Mouse (Mus musculus) thymus, postnatal 25 days (tissue): Measurements from ENCODE around the gene Slc13a1.
"Not testable (repeated sequence)": the region's sequence is repeated elsewhere in the genome, so short reads cannot be mapped to it uniquely, and the experiment has no call there.

Source experiments
- DNase-seq: peaks from one replicate; pipeline ENCODE4 v3.0.0; 2022

The Slc13a1 gene

GRCm38 (mm10) chr6:24167734-24168327 is at the start of gene Slc13a1:
Gene Slc13a1, minus strand, starts transcription at chr6:24168092.
- DNase-seq: no peak

GRCm38 (mm10) chr6:24207866-24208265 is 40.0 kb upstream of the Slc13a1 start:
- no peak for DNase-seq

- no peak for DNase-seq
Observed at GRCm38 (mm10) chr6:24202226-24202625, 34.3 kb upstream of the Slc13a1 start.

- no peak for DNase-seq
Observed at GRCm38 (mm10) chr6:24200644-24201484, 33.0 kb upstream of the Slc13a1 start.

- not testable (repeated sequence) for DNase-seq
Observed at GRCm38 (mm10) chr6:24197501-24198195, 29.8 kb upstream of the Slc13a1 start.

GRCm38 (mm10) chr6:24196406-24196805 is 28.5 kb upstream of the Slc13a1 start:
- DNase-seq: not testable (repeated sequence)

GRCm38 (mm10) chr6:24183439-24183838 is 15.5 kb upstream of the Slc13a1 start:
- no peak for DNase-seq

GRCm38 (mm10) chr6:24175393-24175792 is 7.5 kb upstream of the Slc13a1 start:
- DNase-seq: no peak

- no peak for DNase-seq
Observed at GRCm38 (mm10) chr6:24173951-24174350, 6.1 kb upstream of the Slc13a1 start.

- DNase-seq: no peak
Observed at GRCm38 (mm10) chr6:24172736-24173135, 4.8 kb upstream of the Slc13a1 start.

GRCm38 (mm10) chr6:24166772-24167171 is 1.1 kb downstream of the Slc13a1 start:
- DNase-seq: no peak

GRCm38 (mm10) chr6:24165249-24165648 is 2.6 kb downstream of the Slc13a1 start:
- no peak for DNase-seq

- no peak for DNase-seq
Observed at GRCm38 (mm10) chr6:24159795-24160194, 8.1 kb downstream of the Slc13a1 start.

- DNase-seq: no peak
Observed at GRCm38 (mm10) chr6:24154901-24155300, 13.0 kb downstream of the Slc13a1 start.

GRCm38 (mm10) chr6:24132951-24133350 is 34.9 kb downstream of the Slc13a1 start:
- no peak for DNase-seq

GRCm38 (mm10) chr6:24122632-24123031 is 45.3 kb downstream of the Slc13a1 start:
- DNase-seq: no peak

- no peak for DNase-seq
Observed at GRCm38 (mm10) chr6:24111614-24112013, 56.3 kb downstream of the Slc13a1 start.

GRCm38 (mm10) chr6:24108471-24108870 is 59.4 kb downstream of the Slc13a1 start:
- DNase-seq: no peak

GRCm38 (mm10) chr6:24106157-24106556 is 61.7 kb downstream of the Slc13a1 start:
- no peak for DNase-seq

- DNase-seq: no peak
Observed at GRCm38 (mm10) chr6:24105681-24106080, 62.2 kb downstream of the Slc13a1 start.

- DNase-seq: no peak
Observed at GRCm38 (mm10) chr6:24101281-24101680, 66.6 kb downstream of the Slc13a1 start.

- no peak for DNase-seq
Observed at GRCm38 (mm10) chr6:24100705-24101104, 67.2 kb downstream of the Slc13a1 start.

- DNase-seq: no peak
Observed at GRCm38 (mm10) chr6:24097400-24097799, 70.5 kb downstream of the Slc13a1 start.

GRCm38 (mm10) chr6:24076089-24076488 is 91.8 kb downstream of the Slc13a1 start:
- DNase-seq: no peak
